Mouse (Mus musculus) left cerebral cortex, adult 18-20 months (tissue): ENCODE measurements at regions not wholly inside any gene's neighbourhood (a gene's known extent, or its start where the extent isn't known, plus 50 kb on each side); places are given as distances from the start of the nearest gene placed in this dataset.
"Not testable (repeated sequence)": the region's sequence is repeated elsewhere in the genome, so short reads cannot be mapped to it uniquely, and the experiment has no call there.

Source experiments
- DNase-seq, 2 experiments: peaks; one replicate each; pipeline ENCODE4 v3.0.0; 2021 to 2022; ENCODE audit warnings: low spot score in 2 of 2, mixed read lengths in 1 of 2

GRCm38 (mm10) chr13:78909839-78910238 lies 710.3 kb upstream of the Nr2f1 start:
- no peak for DNase-seq

GRCm38 (mm10) chr13:78904102-78904501 lies 704.5 kb upstream of the Nr2f1 start:
- DNase-seq, result no peak

GRCm38 (mm10) chr13:78900693-78901092 lies 701.1 kb upstream of the Nr2f1 start:
- peak in 1 of 2 experiments; percentile 3 for DNase-seq

- no peak for DNase-seq
Measured at GRCm38 (mm10) chr13:78892252-78892651, 692.7 kb upstream of the Nr2f1 start.

GRCm38 (mm10) chr13:78883062-78883461 lies 683.5 kb upstream of the Nr2f1 start:
- DNase-seq, result no peak

- no peak for DNase-seq
Measured at GRCm38 (mm10) chr13:78872582-78872981, 673.0 kb upstream of the Nr2f1 start.

- no peak for DNase-seq
Measured at GRCm38 (mm10) chr13:78871976-78872375, 672.4 kb upstream of the Nr2f1 start.

- no peak for DNase-seq
Measured at GRCm38 (mm10) chr13:78871254-78871653, 671.7 kb upstream of the Nr2f1 start.

- DNase-seq, result not testable (repeated sequence)
Measured at GRCm38 (mm10) chr13:78824357-78824756, 624.8 kb upstream of the Nr2f1 start.

- peak; percentile 2 to 5 for DNase-seq
Measured at GRCm38 (mm10) chr13:78809656-78810055, 610.1 kb upstream of the Nr2f1 start.

- DNase-seq, result no peak
Measured at GRCm38 (mm10) chr13:78802838-78803124, 603.2 kb upstream of the Nr2f1 start.

- no peak for DNase-seq
Measured at GRCm38 (mm10) chr13:78802011-78802837, 602.7 kb upstream of the Nr2f1 start.

- no peak for DNase-seq
Measured at GRCm38 (mm10) chr13:78799641-78800040, 600.1 kb upstream of the Nr2f1 start.

GRCm38 (mm10) chr13:78795228-78795627 lies 595.7 kb upstream of the Nr2f1 start:
- DNase-seq, result no peak

GRCm38 (mm10) chr13:78784285-78784684 lies 584.7 kb upstream of the Nr2f1 start:
- DNase-seq, result no peak

- no peak for DNase-seq
Measured at GRCm38 (mm10) chr13:78783591-78784240, 584.2 kb upstream of the Nr2f1 start.
